Mouse (Mus musculus): Measurements from ENCODE around the gene Rab23.

Rab23 gene

DNA sequence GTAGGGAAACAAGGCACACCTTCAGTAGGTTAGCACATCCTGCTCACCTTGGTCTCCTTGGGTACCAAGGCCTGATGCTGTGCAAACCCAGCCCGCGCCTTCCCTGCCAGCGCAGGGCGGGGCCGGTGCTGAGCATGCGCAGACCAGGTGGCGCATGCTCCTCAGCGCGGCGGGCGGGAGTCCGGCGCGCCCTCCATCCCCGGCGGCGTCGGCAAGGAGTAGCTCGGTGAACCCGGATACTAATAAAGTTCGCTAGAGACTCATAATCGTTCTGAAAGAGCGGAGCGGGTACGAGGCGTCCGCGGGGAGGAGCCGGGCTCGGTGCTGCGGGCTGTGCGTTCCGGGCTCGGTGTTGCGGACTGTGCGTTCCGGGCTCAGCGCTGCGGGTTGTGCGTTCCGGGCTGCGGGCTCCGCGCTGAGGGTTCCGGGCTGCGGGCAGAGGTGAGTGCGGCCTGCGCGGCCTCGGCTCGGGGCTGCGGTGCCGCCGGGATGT is at the start of gene Rab23:
Gene Rab23, plus strand, starts transcription at position 155 of the 493 bp plus-strand sequence.
- peak; percentile 98 for DNase-seq

DNA sequence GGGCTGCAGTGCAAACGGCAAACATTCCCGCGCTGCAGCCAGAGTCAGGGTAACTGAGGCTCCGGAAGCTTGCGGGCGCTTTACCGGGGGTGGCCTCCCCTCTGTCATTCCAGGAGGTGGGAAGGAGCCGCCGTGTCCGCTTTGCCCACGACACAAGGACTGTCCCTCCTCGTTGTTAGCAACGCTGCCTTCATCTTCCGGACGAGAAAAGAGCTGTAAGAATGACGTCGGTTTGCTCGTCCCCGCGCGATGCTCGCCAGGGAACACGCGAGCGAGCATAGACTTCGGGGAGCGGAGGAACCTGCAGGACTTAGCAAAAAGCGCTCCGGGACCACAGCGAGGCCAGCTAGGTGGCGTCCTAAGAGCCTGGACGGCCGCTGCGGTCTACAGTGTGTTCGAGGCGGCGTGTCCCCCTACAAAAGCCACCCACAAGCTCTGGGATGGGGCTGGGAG is 49.5 kb upstream of the Rab23 start:
- DNase-seq, result peak; percentile 97

GRCm38 (mm10) chr1:33671441-33671840 is 48.2 kb upstream of the Rab23 start:
- peak; percentile 66 for DNase-seq

DNA sequence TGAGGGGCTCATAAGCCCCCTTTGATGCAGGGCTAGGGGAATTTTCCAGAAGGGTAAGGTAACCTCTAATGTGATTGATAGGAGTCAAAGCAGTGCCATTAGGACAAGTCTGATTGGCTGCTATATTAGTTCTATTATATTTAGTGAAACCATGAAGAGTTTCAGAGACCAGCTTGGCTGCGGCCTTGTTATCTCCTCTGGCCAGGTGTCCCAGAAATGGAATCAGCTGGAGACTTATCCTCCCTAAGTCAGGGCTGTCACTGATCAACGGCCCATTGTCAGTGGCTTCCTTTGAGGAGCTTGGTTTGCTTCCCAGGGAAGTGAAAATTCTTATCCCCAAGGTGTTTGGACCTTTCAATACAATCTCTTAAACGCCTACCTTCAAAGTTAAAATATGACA is 47.6 kb upstream of the Rab23 start:
- peak; percentile 74 for DNase-seq

DNA sequence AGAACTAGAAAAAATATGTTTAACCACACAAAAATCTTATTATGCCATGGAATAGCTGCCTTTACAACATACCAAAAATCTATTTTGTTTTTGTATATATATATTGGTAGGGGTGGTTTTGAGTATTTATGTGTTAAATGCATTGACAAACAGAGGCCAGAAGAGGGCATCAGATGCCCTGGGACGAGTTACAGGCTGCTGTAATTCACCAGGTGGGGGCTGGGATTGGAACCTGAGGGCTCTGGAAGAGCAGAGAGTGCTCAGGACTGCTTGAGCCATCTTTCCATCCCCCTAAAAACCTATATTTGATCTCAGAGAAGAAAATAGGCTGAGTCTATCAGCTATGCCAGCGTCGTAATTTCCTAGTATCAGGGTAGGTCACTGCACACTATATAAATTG is 47.2 kb upstream of the Rab23 start:
- peak; percentile 82 for DNase-seq

DNA sequence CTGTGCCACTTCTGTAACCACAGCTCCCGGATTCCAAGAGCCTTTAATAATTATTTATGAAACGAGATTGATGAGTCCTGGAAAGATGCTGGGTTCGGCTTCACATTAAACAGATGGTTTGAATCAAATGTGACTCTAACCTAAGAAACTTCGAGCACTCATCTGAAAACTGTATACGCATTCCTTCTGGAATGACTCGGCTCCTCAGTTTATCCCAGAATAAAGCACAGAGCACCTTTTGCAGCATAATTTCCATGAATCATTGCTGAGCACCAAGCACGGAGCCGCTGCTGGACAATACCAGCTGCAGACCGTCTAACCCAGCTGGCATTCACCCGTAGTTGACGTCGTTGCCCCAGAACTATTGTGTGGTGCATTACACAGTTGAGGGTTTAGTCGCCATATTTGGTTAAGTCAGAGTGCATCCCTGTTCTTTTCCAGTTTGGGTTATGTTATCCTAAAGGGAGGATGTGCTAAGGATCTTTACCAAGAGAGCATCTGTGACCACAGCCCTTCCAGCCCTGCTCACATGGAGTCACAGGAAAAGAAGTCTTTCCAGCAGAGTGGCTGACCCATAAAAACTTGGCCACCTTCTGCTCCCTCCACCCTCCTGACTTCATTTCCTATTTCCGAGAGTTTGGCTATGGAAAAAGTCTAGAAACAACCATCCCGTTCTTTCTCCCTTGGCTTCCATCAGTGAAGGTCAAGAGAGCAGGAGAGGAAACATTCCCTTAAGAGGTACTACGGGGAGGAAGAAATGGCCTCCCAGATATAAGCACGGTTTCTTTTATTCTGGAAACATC is 46.3 kb upstream of the Rab23 start:
- DNase-seq, result peak; percentile 95

- peak; percentile 70 for DNase-seq
These were observed 39.3 kb upstream of the Rab23 start for GRCm38 (mm10) chr1:33680435-33680834.

DNA sequence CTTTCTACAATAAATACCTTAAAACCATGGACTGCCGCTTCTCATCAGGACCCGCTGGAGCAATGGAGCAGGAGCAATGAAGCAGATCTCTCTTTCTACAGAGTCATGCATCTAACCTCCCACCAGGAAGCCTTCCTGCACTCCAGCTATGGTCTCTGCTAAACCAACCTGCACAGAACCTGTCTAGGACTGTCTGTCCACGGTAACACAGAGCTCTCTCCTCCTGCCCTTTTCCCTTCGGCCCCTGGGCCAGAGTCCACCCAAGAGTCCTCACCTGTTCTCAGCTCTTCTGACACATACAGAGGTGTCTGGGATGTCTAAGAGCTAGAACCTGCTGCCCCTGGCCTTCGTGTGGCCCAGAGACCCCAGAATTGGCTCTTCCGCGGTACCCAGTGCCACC is 38.8 kb upstream of the Rab23 start:
- DNase-seq, result peak; percentile 59

GRCm38 (mm10) chr1:33684459-33684858 is 35.2 kb upstream of the Rab23 start:
- peak; percentile 72 for DNase-seq

- DNase-seq, result no peak
These were observed 30.9 kb upstream of the Rab23 start for GRCm38 (mm10) chr1:33688810-33689209.

DNA sequence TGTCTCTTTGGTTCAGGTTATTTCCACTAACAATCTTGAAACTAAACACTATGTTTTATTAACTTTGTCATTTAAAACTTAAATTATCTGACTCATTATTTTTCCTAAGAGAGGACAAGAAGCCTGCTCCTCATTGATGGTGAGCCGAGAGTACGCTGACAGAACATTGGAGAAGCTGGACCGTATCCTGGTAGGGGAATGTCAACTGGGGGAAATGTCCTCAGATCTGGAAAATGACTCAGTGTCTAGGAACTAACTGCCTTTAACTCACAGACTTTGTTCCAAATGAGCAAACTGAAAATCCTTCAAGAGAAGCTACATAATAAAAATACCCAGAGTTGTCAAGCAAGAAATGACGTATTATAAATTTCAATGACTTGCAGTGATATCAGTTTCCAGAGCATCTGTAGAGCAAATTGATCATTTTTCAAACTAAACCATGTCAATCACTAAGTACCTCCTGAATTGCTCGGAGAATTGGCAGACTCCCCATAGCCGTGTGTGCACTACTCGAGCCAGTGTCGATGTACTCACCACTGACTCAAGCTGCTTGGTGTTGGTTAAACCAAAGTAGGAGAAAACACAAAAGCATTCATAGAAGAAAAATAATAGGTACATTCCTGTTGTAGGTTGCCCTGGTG is 30.1 kb upstream of the Rab23 start:
- peak; percentile 70 for DNase-seq

- peak; percentile 70 for DNase-seq
These were observed 29.6 kb upstream of the Rab23 start for GRCm38 (mm10) chr1:33690087-33690448.

DNA sequence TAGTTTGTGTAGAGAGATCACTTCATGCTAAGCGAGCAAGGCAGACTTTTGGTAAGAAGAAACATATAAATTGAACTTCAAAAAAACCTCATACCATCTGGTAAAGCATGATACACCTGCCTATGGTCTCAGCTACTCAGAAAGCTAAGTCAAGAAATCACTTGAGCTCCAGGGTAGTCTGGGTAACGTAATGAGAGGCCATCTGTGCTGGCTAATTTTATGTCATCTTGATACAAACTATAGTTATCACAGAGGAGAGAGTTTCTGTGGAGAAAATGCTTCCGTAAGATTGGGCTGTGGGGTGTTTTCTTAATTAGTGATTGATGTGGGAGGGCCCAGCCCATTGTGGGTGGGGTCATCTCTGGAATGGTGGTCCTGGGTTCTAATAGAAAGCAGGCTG is 25.8 kb upstream of the Rab23 start:
- DNase-seq, result no peak

DNA sequence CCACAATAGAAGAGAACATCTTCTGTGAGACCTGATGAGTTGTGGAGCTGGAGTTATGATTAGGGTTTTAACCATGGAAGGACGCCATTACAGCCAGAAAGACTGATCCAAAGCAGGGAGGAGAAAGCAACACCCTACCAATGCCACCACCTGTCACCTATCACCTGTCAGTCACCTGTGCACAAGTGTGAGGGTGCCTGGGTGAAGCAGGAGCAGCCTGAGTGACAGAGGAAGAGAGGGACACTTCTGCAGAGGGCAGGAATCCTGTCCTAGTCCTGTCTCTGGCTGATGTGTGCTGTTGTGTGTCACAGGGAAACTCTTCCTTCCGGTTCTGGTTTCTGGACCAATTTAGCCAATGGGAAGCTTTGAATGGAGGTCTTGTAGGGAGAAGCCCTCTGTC is 23.7 kb upstream of the Rab23 start:
- DNase-seq, result peak; percentile 61

DNA sequence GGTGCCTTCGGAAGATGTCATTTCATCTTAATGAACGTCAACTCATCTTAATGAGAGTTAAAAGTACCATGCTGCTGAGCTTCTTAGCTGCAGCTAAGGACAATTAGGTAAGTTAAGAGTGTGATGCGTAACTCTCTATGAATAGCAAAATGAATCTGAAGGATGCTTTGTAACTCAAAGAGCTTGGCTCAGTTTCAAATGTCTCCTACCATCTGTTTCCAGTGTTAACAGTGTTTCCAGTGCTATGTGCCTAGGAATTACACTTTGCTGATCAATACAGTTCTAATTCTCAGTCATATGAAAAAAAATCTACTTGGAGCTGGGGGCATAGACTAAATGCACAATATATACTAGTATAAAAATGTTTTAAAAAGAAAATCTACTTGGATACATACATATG is 18.4 kb upstream of the Rab23 start:
- DNase-seq, result no peak

DNA sequence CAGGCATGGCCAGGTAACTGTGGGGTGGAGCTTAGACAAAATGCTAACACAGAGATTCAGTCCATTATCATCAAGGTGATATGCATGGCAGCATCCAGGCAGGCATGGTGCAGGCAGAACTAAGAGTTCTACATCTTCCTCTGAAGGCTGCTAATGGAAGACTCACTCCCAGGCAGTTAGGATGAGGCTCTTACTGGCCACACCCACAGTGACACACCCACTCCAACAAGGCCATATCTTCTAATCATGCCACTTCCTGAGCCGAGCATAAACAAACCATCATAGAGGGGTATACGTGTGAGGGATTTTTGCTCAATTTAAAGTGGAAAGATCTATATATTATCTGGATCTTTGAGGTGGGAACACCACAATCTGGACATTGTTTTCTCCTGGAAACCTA is 10.1 kb upstream of the Rab23 start:
- peak; percentile 45 for DNase-seq

DNA sequence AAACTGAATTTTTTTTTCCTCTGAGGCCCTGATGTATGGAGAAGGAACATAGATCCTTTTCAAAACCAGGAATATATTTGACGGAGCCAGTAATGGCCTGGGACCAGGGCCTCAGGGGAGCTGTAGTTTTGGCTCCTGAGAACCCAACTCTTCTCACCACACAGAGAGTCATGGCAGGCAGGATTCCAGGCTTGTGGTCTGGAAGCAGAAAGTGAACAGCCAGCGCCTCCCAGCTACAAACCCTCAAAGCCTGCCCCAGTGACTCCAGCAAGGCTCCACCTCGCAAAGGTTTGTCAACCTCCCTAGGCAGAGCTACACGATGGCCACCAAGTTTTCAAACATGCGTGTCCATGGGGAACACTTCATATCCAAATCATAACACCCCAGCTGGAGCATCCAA is 7.7 kb upstream of the Rab23 start:
- DNase-seq, result peak; percentile 91

DNA sequence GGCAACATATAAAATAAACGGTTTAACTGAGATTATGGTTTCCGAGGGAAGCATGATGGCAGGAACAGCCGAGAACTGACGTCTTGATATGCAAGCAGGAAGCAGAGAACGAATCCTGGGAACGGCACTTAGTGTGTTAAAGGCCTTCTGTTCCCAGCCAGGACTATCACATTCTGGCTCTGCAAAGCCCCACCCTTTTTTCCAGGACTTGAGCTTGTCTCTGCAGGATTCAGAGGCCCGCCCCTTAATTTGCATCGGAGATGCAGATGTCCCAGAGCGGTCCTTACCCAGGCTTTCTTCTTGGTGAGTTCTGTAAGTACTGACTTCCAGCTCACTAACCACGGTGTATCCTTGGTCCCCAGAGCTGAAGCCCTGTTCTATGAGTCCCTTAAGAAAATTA is 4.9 kb upstream of the Rab23 start:
- DNase-seq, result peak; percentile 78

GRCm38 (mm10) chr1:33717636-33718035 is 2.1 kb upstream of the Rab23 start:
- DNase-seq, result peak; percentile 33

DNA sequence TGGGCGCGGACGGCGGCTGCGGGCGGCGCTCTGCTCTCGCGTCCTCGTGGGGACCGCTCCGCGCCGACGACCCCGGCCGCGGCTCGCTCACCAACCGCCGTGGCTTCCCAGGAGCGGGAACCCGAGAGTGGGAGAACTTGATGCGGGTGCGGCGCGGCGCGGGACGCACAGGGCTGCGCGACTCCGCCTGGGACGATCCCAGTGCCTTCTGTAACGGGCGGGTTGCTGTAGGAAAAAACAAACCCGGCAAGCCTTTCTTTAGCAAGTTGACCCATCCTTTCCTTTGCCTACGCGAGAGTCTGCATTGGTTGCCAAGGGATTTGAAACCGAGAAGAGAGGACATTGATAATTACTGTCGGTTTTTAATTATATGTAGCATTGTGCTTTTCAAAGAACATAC is 544 bp downstream of the Rab23 start:
- no peak for DNase-seq

- peak; percentile 74 for DNase-seq
These were observed 1.3 kb downstream of the Rab23 start for GRCm38 (mm10) chr1:33721020-33721419.

DNA sequence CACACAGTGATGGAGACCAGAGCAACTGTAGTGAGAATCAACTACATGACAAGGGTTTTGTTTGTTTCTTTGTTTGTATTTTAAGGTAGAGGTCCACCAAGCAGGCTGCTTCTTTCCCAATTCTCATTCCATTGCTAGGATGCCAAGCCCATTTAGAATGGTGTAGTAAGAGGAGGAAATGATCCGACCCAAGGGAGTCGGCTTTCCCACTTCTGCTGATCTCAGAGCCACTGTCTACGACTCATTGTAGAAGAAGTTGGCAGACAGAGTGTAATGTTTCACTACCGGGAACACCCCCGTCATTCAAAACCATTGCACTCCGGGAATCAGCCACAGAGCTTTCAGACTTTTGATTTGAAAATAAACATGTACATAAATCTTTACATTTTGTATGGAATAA is 4.8 kb downstream of the Rab23 start:
- peak; percentile 77 for DNase-seq

- peak; percentile 83 for DNase-seq
These were observed 5.4 kb downstream of the Rab23 start for GRCm38 (mm10) chr1:33725086-33725485.

DNA sequence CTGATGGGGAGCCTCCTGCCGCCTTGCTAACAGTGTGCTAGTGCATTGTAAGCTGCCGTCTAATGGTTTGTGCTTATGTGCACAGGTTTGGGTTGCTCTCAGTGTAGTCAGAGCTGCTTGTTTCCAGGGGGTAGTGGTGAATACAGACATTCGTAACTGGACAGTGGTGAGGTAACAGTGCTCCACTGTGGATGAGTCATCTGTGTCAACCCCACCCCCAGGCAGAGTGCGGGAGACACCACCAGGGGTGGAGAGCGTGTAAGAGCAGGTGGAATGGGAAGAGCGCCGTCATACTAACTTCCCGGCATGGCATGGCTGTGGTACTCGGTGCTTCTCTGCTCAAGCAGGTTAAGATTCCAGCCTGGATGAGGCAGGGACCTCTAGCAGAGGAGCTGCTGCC is 13.4 kb downstream of the Rab23 start:
- DNase-seq, result no peak

All from heart, adult 11 months (tissue).